Mouse (Mus musculus) effector memory CD4-positive, alpha-beta T cell, adult 7 months (primary cell): ENCODE data around the gene Rhpn2. TPM values are rescaled to one million over a fixed set of nuclear protein-coding genes. Genes with fewer than 3 reads are reported as not detected.

Experiments used
- polyA plus RNA-seq: library from polyadenylated mRNA; unstranded; fragments of 100-300 nt; shearing (Covaris generic); gene quantifications from one replicate; pipeline ENCODE4 v1.2.1, GENCODE M21; 2017

Rhpn2 gene
- 0.73 TPM for polyA plus RNA-seq

GRCm38 (mm10) chr7:35333692-35334526 is at the start of gene Rhpn2:
Gene Rhpn2 (plus strand): TSS chr7:35334170.

GRCm38 (mm10) chr7:35317729-35318609 is 16.0 kb upstream of the Rhpn2 start, which contains the start of gene Gpatch1:
Gene Gpatch1 (minus strand): TSS chr7:35318440.

GRCm38 (mm10) chr7:35396542-35397168 is 62.7 kb downstream of the Rhpn2 start, which contains the start of the genes Faap24 and Cep89:
Gene Faap24 (minus strand): TSS chr7:35396836.
Gene Cep89 (plus strand): TSS chr7:35397035.

Other genes starting within 250 kb of the Rhpn2 start
- gene Cebpa, start 214.9 kb upstream of the Rhpn2 start, polyA plus RNA-seq = 0.54 TPM
- gene Slc7a10, start 147.8 kb upstream of the Rhpn2 start, polyA plus RNA-seq = 0.83 TPM
- 0.76 TPM for gene Lrp3, start 118.7 kb upstream of the Rhpn2 start, polyA plus RNA-seq
- 13.6 TPM for gene Gpatch1, start 15.7 kb upstream of the Rhpn2 start, polyA plus RNA-seq
- gene Faap24, start 62.7 kb downstream of the Rhpn2 start, polyA plus RNA-seq = 17.5 TPM
- gene Cep89, start 62.9 kb downstream of the Rhpn2 start, polyA plus RNA-seq = 14.9 TPM
- not detected for gene Slc7a9, start 114.6 kb downstream of the Rhpn2 start, polyA plus RNA-seq
- gene Tdrd12, start 203.6 kb downstream of the Rhpn2 start, polyA plus RNA-seq = not detected
- gene Nudt19, start 222.1 kb downstream of the Rhpn2 start, polyA plus RNA-seq = 21.2 TPM